Mouse (Mus musculus): Measurements from ENCODE around the gene Dcun1d2. TPM values are rescaled to one million over a fixed set of nuclear protein-coding genes. Genes with fewer than 3 reads are reported as not detected.
"Not testable (repeated sequence)": the region's sequence is repeated elsewhere in the genome, so short reads cannot be mapped to it uniquely, and the experiment has no call there.

The Dcun1d2 gene
- polyA plus RNA-seq (2016; fragmentation: Nextera tagmentation; extraction: Ambion mirVana), result 14.3 and 14.4 TPM in 2 replicates

- peak within 1 kb of the TSS; percentile 87 for H3K9ac ChIP-seq
- peak within 1 kb of the TSS; percentile 99 for H3K4me2 ChIP-seq
- peaks cover 15% of the 10 kb centered on the region; the same call in 1 of the 2 replicates for H3K36me3 ChIP-seq
- H3K4me1 ChIP-seq, result peaks cover 35% of the 10 kb centered on the region
- peak within 1 kb of the TSS; percentile 100 for H3K27ac ChIP-seq
- 0 out of 2 replicates have a peak, but pooled peaks cover 4% of the 10 kb centered on the region for H3K9me3 ChIP-seq (replicated peaks)
- peak; percentile 90 for ATAC-seq
- WGBS (ENCODE audit: insufficient replicate concordance), result under 1% methylated on average over 79 of the region's 79 CpGs
- H3K27me3 ChIP-seq (replicated peaks), result no peaks in the 10 kb centered on the region
- peak within 1 kb of the TSS; percentile 71 for H3K4me3 ChIP-seq
Measured at GRCm38 (mm10) chr8:13287692-13288623, at the start of gene Dcun1d2, which contains the start of gene Tmco3. Gene Dcun1d2 (minus strand): TSS chr8:13288131. Gene Tmco3 (plus strand): TSS chr8:13288190.

- ATAC-seq, result no peak
- Histone ChIP-seq H3K9me3 (replicated peaks) (no peaks in the 10 kb centered on the region), H3K36me3 (peaks cover 28% of the 10 kb centered on the region), H3K4me2 (peak overlapping the region; percentile 97), H3K4me1 (peaks cover 40% of the 10 kb centered on the region), H3K27ac (peak overlapping the region; percentile 23; the same call in 1 of the 2 replicates), H3K27me3 (replicated peaks) (peaks cover 4% of the 10 kb centered on the region; the same call in 1 of the 2 replicates), H3K4me3 (no peak overlapping the region), H3K9ac (peak overlapping the region; percentile 63)
- WGBS (ENCODE audit: insufficient replicate concordance), result 52% methylated on average over 3 of the region's 3 CpGs
Measured at GRCm38 (mm10) chr8:13337678-13338077, 49.7 kb upstream of the Dcun1d2 start.

- WGBS (ENCODE audit: insufficient replicate concordance), result 47% methylated on average over 6 of the region's 6 CpGs
- Histone ChIP-seq H3K9ac (peak overlapping the region; percentile 63; the same call in 1 of the 2 replicates), H3K4me1 (peaks cover 36% of the 10 kb centered on the region), H3K36me3 (peaks cover 23% of the 10 kb centered on the region), H3K27ac (peak overlapping the region; percentile 23; the same call in 1 of the 2 replicates)
- not testable (repeated sequence) for H3K27me3 ChIP-seq (replicated peaks); H3K4me2 ChIP-seq; H3K4me3 ChIP-seq; ATAC-seq; H3K9me3 ChIP-seq (replicated peaks)
Measured at GRCm38 (mm10) chr8:13337245-13337644, 49.3 kb upstream of the Dcun1d2 start.

GRCm38 (mm10) chr8:13334671-13335070 is 46.7 kb upstream of the Dcun1d2 start:
- H3K27me3 ChIP-seq (replicated peaks), result peaks cover 24% of the 10 kb centered on the region
- H3K4me1 ChIP-seq, result peaks cover 12% of the 10 kb centered on the region
- no peak overlapping the region for H3K4me3 ChIP-seq
- no peak overlapping the region for H3K4me2 ChIP-seq
- no peak for ATAC-seq
- H3K27ac ChIP-seq, result no peak overlapping the region
- H3K36me3 ChIP-seq, result no peaks in the 10 kb centered on the region
- WGBS (ENCODE audit: insufficient replicate concordance), result 20% methylated on average over 1 of the region's 1 CpGs
- no peak overlapping the region for H3K9ac ChIP-seq
- no peaks in the 10 kb centered on the region for H3K9me3 ChIP-seq (replicated peaks)

- ATAC-seq, result no peak
- H3K27ac ChIP-seq, result no peak overlapping the region
- WGBS (ENCODE audit: insufficient replicate concordance), result 33% methylated on average over 5 of the region's 5 CpGs
Measured at GRCm38 (mm10) chr8:13326598-13326997, 38.7 kb upstream of the Dcun1d2 start.

GRCm38 (mm10) chr8:13316671-13317070 is 28.7 kb upstream of the Dcun1d2 start:
- Histone ChIP-seq H3K9ac (no peak overlapping the region), H3K4me1 (peaks cover 6% of the 10 kb centered on the region; the same call in 1 of the 2 replicates), H3K27ac (no peak overlapping the region), H3K36me3 (no peaks in the 10 kb centered on the region; the same call in 1 of the 2 replicates), H3K27me3 (replicated peaks) (no peaks in the 10 kb centered on the region), H3K4me3 (no peak overlapping the region), H3K4me2 (no peak overlapping the region), H3K9me3 (replicated peaks) (no peaks in the 10 kb centered on the region)
- no peak for ATAC-seq
- 69% methylated on average over 10 of the region's 10 CpGs for WGBS (ENCODE audit: insufficient replicate concordance)

More at GRCm38 (mm10) chr8:13326598-13326997, 38.7 kb upstream of the Dcun1d2 start:
- Histone ChIP-seq H3K36me3 (no peaks in the 10 kb centered on the region), H3K4me2 (no peak overlapping the region), H3K9ac (no peak overlapping the region), H3K27me3 (replicated peaks) (peaks cover 20% of the 10 kb centered on the region), H3K4me3 (no peak overlapping the region), H3K9me3 (replicated peaks) (no peaks in the 10 kb centered on the region), H3K4me1 (no peaks in the 10 kb centered on the region)

DNA sequence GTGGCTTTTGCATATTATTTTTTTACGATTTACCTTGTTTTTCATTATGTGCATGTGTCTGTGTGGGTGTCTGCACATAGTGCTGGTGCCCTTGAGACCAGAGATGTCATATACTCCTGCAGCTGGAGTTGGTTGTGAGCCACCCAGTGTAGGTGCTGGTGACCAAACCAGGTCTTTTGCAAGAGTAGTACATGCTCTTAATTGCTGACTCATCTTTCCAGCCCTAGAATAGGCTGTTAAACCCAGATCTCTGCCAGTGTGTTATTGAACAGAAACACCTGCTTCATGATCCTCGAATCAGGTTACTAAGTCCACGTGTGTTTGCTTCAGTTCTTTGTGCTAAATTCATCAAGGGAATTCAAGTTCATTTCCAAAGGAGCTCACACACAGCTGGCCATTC is 27.0 kb upstream of the Dcun1d2 start:
- Histone ChIP-seq H3K27me3 (replicated peaks) (no peaks in the 10 kb centered on the region), H3K36me3 (no peaks in the 10 kb centered on the region), H3K9me3 (replicated peaks) (no peaks in the 10 kb centered on the region), H3K4me2 (no peak overlapping the region), H3K4me1 (peaks cover 6% of the 10 kb centered on the region; the same call in 1 of the 2 replicates), H3K9ac (no peak overlapping the region), H3K4me3 (no peak overlapping the region), H3K27ac (no peak overlapping the region)
- WGBS (ENCODE audit: insufficient replicate concordance), result 65% methylated on average over 3 of the region's 3 CpGs
- no peak for ATAC-seq

GRCm38 (mm10) chr8:13306916-13307315 is 19.0 kb upstream of the Dcun1d2 start:
- H3K4me3 ChIP-seq, result no peak overlapping the region
- H3K9ac ChIP-seq, result no peak overlapping the region
- no peaks in the 10 kb centered on the region for H3K27me3 ChIP-seq (replicated peaks)
- no peak for ATAC-seq
- H3K36me3 ChIP-seq, result peaks cover 31% of the 10 kb centered on the region
- no peak overlapping the region for H3K27ac ChIP-seq
- no peak overlapping the region for H3K4me2 ChIP-seq
- 67% methylated on average over 9 of the region's 9 CpGs for WGBS (ENCODE audit: insufficient replicate concordance)
- peaks cover 5% of the 10 kb centered on the region for H3K4me1 ChIP-seq
- no peaks in the 10 kb centered on the region for H3K9me3 ChIP-seq (replicated peaks)

DNA sequence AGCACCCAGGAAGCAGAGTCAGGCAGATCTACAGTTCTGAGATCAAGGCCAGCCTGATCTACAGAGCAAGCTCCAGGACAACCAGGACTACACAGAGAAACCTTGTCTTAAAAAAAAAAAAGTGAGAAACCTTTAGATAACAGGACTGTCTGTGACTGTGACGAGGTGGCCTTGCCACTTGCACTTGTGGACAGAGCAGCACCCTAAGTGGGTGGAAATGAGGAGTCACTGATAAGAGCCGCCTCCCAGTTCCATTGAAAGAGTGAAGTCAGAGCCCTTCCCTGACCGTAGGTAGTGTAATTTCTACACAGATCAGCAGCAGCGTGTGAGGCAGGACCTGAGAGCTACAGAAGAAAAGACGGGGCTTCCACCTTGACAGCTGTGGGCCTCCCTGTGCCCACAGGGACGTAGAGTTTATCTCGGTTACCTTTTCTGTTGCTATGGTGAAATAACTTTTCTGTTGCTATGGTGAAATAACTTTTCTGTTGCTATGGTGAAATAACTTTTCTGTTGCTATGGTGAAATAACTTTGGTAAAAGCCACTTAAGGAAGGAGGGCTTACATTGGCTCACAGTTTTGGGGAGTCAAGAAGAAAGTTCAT is 18.5 kb upstream of the Dcun1d2 start:
- Histone ChIP-seq H3K36me3 (peaks cover 31% of the 10 kb centered on the region), H3K4me2 (no peak overlapping the region), H3K27ac (no peak overlapping the region), H3K27me3 (replicated peaks) (no peaks in the 10 kb centered on the region), H3K4me1 (peaks cover 5% of the 10 kb centered on the region), H3K9ac (no peak overlapping the region), H3K9me3 (replicated peaks) (no peaks in the 10 kb centered on the region), H3K4me3 (no peak overlapping the region)
- ATAC-seq, result peak; percentile 66; the same call in 1 of the 2 replicates
- WGBS (ENCODE audit: insufficient replicate concordance), result 48% methylated on average over 7 of the region's 7 CpGs

- H3K27me3 ChIP-seq (replicated peaks), result no peaks in the 10 kb centered on the region
- WGBS (ENCODE audit: insufficient replicate concordance), result 90% methylated on average over 4 of the region's 4 CpGs
- peaks cover 5% of the 10 kb centered on the region for H3K4me1 ChIP-seq
- no peak overlapping the region for H3K4me3 ChIP-seq
- H3K9ac ChIP-seq, result no peak overlapping the region
- H3K4me2 ChIP-seq, result no peak overlapping the region
- peaks cover 36% of the 10 kb centered on the region for H3K36me3 ChIP-seq
- no peak overlapping the region for H3K27ac ChIP-seq
- ATAC-seq, result no peak
- H3K9me3 ChIP-seq (replicated peaks), result no peaks in the 10 kb centered on the region
Measured at GRCm38 (mm10) chr8:13305884-13306283, 18.0 kb upstream of the Dcun1d2 start.

DNA sequence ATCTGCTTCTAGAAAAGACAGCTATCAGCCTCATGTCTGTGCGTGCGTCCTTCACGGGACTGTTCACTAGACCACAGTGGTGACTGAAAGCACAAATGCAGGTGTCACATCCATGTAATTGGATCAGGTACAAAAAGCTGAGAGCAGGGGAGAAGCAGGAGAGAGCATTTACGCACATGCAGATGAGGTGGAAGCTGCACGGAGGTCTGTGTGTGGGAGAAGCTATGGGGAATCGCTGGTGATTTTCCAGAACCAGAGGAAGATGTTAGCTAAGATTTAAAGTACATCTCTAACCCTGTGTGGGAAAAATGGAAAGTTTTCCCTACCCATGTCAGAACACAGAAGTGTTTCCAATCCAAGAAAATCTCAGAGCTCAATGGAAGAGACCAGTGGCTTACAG is 17.5 kb upstream of the Dcun1d2 start:
- Histone ChIP-seq H3K4me1 (peaks cover 5% of the 10 kb centered on the region), H3K9me3 (replicated peaks) (no peaks in the 10 kb centered on the region), H3K4me3 (no peak overlapping the region), H3K27ac (no peak overlapping the region), H3K4me2 (no peak overlapping the region), H3K9ac (no peak overlapping the region), H3K27me3 (replicated peaks) (no peaks in the 10 kb centered on the region), H3K36me3 (peaks cover 40% of the 10 kb centered on the region)
- no peak for ATAC-seq
- WGBS (ENCODE audit: insufficient replicate concordance), result 80% methylated on average over 6 of the region's 6 CpGs

GRCm38 (mm10) chr8:13301036-13301435 is 13.1 kb upstream of the Dcun1d2 start:
- H3K9ac ChIP-seq, result no peak overlapping the region
- H3K27me3 ChIP-seq (replicated peaks), result no peaks in the 10 kb centered on the region
- no peak for ATAC-seq
- no peak overlapping the region for H3K4me3 ChIP-seq
- no peaks in the 10 kb centered on the region for H3K4me1 ChIP-seq
- no peak overlapping the region for H3K27ac ChIP-seq
- WGBS (ENCODE audit: insufficient replicate concordance), result 81% methylated on average over 7 of the region's 7 CpGs
- H3K9me3 ChIP-seq (replicated peaks), result 0 out of 2 replicates have a peak, but pooled peaks cover 5% of the 10 kb centered on the region
- peaks cover 66% of the 10 kb centered on the region for H3K36me3 ChIP-seq
- no peak overlapping the region for H3K4me2 ChIP-seq

Measured in liver, embryonic 12.5 days (tissue).